Mouse (Mus musculus): Measurements from ENCODE around the gene Upk3b.

GRCm38 (mm10) chr5:136044865-136045264, 6.6 kb downstream of the Upk3b start:
- TF ChIP-seq CTCF (IDR thresholded peaks at IDR 0.05; ENCODE audit: control insufficient read depth, insufficient read depth, insufficient replicate concordance, low read depth, low read length): peak; percentile 62; the same call in 1 of the 2 replicates
- no peak for TF ChIP-seq POLR2A (IDR thresholded peaks at IDR 0.05; ENCODE audit: control insufficient read depth, low read depth, low read length)
